Mouse (Mus musculus) cerebellum, adult 9-11 months (tissue): ENCODE measurements around the gene Rhbdd1.

ENCODE experiments used
- DNase-seq: peaks from one replicate; pipeline ENCODE4 v3.0.0; 2022

Gene Rhbdd1

GRCm38 (mm10) chr1:82440123-82440522 is 123.9 kb downstream of the Rhbdd1 start:
- DNase-seq = no peak

GRCm38 (mm10) chr1:82443517-82443916 is 127.3 kb downstream of the Rhbdd1 start:
- DNase-seq = no peak

GRCm38 (mm10) chr1:82446049-82446448 is 129.8 kb downstream of the Rhbdd1 start:
- no peak for DNase-seq

GRCm38 (mm10) chr1:82449851-82450250 is 133.6 kb downstream of the Rhbdd1 start:
- no peak for DNase-seq

DNA sequence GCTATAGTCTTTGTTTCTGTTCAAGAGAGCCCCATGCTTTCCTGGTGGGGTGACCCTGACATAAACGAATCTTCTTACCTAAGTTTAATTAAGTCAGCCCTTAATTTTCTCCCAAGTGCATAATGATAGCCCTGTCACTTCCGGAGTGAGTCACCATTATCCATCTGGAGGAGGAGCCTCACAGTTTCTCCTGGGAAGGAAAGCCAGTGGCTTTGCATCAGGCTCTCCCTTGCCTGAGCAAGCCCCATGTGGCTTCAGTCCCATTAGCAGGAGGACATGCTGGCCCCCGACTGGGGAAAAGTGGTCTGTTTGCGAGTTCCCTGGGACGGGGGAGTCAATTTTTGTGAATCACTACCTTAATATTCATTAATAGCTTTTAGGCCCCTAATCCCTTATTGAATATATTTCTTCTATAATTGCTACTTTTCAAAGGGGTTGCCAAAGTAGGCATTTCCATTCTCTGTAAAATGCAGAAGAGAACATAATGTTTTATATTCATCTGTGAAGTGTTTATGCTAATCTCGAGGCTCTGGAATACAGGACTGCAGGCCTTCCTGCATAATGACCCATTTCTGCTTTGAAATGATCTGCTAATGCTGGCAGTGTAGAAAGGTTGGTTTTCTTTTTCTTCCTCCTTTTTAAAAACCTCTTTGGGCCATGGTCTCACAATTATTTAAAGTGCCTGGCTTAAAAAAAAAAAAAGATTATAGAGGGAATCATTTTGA is 135.8 kb downstream of the Rhbdd1 start:
- DNase-seq = no peak

DNA sequence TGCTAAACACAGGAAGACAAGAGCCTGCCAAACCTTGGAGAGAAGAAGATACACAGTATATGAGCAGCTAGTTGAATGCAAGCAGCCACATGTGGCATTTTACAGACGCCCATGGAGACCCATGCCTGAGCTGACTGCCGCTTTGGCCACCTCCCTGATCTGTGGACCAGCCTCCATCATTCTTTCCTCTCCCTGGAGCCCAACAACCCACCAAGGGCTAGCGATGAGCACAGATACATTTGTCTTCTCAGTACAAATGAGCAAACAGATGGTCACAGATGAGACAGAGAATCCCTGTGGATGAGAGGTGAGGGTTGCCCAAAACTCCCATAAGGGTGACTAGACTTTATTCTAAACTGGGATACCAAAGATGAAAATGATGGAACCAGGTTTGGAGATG is 137.8 kb downstream of the Rhbdd1 start:
- DNase-seq = peak; percentile 74

GRCm38 (mm10) chr1:82459350-82459749 is 143.1 kb downstream of the Rhbdd1 start:
- no peak for DNase-seq

DNA sequence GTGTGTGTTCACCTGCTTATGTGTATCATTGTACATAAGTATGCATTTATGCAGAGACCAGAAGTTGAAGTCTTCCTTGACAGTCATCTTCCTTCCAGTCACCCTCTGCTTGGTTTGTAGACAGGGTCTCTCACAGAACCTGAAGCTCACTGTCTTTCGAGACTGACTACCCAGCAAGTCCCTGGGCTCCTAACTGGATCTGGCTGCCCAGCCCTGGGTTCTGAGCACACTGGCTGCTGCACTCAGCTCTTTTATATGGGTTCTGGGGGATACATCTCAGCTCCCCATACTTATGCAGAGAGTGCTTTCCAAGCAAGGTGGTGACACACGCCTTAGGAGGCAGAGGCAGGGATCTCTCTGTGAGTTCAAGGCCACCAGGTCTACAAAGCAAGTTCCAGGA is 143.7 kb downstream of the Rhbdd1 start:
- DNase-seq = no peak

DNA sequence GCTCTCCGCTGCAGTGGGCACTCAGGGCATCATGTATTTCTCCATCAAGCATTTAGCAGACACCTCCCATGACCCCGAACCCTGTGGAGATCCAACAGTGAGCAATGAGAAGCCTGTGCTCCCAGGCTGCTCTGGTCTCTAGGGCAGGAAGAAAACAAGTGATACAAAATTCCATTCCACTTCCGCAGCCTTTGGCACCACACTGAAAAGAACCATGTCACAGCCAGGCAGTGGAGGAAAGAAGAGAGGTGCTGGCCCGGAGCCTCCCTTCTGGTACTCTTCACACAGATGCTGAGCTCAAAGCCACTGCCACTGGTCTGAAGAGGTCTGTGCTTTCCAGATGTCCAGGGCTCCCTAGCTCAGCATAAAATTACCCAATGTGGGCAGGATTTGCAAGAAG is 144.8 kb downstream of the Rhbdd1 start:
- DNase-seq = no peak

DNA sequence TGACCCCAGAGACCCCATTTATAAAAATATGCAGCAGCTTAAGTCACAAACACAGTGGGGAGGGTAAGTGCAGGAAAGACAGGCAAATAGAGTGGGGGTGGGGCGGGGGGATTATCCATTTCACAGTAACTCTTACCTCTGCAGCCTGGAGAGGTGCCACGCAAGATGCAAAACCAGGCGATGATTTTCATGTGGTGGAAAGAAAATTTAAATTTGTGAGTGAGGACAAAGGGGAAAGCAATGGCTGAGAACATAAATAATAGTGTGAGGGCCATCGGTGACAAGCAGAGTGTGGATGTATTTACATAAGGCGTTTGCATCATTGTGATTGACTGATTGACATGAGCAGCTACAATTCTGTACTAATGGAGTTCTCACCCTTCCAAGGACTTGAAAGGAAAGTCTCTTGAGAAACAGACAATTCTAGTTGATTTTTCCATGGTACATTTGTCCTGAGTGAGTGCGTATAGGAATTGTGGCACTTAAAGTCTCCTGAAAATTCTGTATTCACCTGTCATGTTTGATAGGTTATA is 149.1 kb downstream of the Rhbdd1 start:
- DNase-seq = no peak

DNA sequence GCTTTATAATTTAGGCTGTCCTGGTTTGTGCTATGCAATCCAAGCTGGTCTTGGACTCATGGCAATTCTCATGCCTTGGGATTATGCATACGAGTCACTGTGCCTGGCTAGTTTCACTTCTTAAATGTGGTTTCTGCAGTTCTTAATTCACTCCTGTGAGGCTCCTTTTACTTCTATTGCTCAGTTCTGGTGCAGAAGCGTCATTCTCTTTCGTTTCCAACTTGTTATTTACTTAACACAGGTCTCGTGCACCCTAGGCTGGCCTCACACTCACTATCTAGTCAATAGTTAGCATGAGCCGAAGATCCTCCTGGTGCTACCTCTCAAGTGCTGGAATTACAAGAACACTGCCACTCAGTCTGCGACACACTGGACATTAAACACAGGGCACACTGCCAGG is 152.6 kb downstream of the Rhbdd1 start:
- no peak for DNase-seq

GRCm38 (mm10) chr1:82470516-82471225 is 154.4 kb downstream of the Rhbdd1 start:
- DNase-seq = no peak

DNA sequence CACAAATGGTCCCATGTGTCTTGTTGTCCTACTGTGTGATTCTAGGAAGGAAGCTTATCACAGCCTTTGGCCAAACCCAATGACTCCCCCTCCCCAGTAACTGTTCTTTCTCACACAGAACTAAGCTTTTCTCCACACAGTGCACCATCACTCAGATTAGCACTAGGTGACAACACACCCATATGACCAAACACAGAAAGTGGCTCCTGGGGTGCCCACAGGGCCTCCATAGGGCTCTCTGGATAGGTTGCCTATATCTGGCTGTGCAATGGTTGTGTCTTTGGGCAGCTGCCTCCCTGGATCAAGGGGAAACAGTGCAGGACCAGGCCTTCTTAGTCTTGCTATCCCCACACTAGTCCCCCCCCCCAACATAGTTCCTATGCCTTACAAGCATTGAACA is 157.2 kb downstream of the Rhbdd1 start:
- DNase-seq = no peak

DNA sequence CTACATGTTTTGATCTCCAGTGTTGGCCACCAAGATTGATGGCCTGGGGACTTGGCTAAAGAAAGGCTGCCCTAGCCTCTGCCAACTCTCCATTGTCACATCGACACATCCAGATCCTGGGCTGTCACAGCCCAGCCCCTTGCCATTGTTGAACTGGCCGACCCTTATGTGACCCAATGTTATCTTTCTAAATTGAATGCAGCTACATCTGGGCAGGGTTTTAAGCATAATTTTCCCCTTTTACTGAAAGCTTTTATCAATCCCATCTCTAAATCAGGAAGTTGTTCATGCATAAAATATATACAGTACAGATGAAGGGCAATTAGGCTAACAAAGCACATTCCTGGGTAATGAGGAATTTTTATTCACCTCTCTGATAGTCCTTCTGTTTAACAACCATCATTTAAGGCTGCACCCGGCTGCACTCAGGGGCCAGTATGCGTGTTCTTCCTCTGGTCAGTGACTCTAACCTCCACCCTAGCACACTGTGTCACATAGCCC is 158.3 kb downstream of the Rhbdd1 start:
- no peak for DNase-seq

DNA sequence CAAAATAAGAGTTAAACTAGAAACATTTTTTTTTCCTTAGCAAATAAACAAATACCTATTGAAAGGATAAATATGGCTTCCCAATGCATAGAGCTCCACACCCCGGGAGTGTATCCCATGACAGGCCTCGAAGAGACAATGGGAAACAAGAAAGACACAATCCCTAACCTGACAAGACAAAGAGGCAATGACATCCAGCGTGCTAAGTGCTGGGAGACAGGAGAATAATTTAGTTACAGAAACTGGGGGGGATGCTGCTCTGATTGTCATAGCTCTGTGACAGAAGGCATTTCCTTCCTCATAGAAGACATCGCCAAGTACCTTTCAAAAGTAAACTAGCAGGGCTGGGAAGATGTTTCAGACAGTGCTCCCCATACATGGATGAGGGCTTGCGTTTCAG is 159.0 kb downstream of the Rhbdd1 start:
- DNase-seq = no peak

- no peak for DNase-seq
Measured at GRCm38 (mm10) chr1:82475821-82476220, 159.6 kb downstream of the Rhbdd1 start.

GRCm38 (mm10) chr1:82476256-82476655 is 160.0 kb downstream of the Rhbdd1 start:
- DNase-seq = no peak

GRCm38 (mm10) chr1:82476746-82477145 is 160.5 kb downstream of the Rhbdd1 start:
- no peak for DNase-seq

GRCm38 (mm10) chr1:82479696-82480487 is 163.6 kb downstream of the Rhbdd1 start:
- no peak for DNase-seq

DNA sequence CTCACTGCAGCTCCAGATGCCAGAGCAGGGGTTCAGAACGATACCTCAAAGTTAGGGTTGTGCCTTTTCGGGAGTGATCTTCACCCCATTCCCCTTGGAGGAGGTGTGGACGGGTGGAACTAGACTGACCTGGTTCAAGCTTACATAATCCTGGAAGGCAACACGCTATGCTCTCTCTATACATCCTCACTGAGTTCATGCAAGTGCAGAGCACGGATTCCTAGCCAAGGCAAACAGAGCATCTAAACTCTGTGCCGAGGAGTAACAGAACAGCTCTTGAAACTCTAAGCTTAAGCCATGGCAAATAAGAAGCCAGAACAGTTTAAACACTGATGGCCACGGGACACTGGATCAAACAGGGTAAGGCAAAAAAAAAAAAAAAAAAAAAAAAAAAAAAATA is 166.1 kb downstream of the Rhbdd1 start:
- DNase-seq = no peak

DNA sequence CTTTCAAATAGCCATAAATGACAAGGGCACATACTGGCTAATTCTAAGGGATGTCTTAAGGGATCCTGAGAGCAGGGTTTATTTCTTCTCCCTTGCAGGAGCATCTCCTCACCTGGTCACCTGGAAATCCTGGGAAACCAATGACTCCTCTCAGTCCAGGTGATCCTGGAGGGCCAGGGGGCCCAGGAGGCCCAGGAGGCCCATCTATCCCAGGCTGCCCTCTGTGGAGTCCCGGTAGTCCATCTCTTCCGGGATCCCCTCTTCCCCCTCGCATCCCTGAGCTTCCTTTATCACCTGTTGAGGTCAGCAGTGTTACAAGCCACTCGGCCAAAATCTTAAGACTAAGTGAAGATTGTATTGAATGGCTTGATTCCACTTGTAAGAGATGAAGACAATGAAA is 170.1 kb downstream of the Rhbdd1 start:
- no peak for DNase-seq

DNA sequence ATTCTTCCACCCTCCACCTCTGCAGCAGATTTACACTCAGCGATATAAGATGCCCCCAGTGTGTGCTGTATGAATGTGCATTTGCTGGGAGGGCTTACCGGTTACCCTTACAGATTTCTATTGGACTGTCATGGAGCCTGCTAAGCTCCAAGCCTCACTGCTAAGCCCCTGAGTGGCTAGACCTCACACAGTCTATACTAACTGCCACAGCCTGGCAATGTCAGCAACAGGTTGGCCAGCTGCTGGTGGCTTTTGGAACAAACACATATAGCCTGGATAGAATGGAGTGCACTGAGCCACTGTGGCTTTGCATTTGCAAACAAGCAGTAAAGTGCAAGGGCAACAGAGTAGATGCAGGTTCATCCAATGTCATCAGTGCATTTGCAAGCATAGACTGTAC is 175.7 kb downstream of the Rhbdd1 start:
- no peak for DNase-seq
